Mouse (Mus musculus) kidney, postnatal 10 days (tissue): ENCODE measurements around the gene Tmem87a.

Source experiments
- DNase-seq: peaks from one replicate; pipeline ENCODE4 v3.0.0; 2021; ENCODE audit warnings: mixed read lengths

The Tmem87a gene

DNA sequence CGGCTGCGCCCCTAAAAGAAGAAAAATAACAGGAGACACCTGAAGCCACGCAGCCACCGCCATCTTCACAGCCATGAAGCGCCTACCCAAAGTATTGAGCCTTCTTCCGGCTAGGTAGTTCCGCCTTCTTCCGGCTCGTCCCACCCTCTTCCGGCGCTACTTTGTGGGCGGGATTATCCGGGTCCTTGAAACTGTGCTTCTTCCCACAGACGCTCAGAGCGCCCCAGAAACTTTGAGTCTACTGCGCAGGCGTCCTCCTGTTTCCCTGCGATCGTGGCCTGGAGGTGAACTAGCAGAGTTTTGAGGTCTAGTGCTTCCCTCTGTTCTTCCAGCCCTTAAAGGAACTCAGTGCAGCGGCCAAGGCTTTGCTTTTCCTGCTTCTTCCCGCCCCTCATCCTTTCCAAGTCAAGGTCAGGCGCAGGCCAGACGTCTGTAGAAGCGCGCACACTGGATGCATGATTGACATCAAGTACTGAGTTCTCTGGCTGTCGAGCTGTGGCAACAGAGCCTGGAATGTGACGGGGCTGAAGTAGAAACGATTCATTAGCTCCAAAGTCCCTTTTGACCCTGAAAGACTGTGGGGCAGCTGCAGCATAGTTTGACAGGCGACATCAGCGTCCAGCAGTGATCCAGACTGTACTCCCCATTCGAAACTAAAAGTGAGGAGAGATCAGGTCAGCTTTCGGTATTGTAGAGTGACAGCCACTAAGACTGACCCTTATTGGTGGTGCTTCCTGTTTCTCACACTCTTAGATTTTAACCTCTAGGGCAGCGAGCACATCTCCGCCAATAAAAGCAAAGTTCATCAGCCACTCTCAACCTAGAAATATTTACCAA, at the start of gene Tmem87a:
TSS of gene Tmem87a (minus strand) at position 128 of the 837 bp plus-strand sequence.
- peak; percentile 96 for DNase-seq

DNA sequence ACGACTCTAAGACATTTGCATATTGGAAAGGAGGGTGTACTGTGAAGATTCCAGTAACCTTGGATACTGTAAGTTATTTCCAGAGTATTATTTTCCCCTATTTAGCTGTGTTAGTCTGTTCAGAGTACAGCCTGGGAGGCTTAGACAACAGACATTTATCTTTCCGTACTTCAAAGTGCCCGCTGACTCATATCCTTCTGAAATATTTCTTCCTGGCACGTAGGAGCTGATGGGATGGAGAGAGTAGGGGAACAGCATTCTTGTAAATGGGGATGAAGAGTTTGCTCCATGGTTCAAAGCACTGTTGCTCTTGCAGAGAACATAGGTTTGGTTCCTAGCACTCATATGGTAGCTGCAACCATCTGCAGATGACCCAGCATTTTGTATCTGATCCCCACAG, 48.7 kb upstream of the Tmem87a start:
- DNase-seq, result no peak

DNA sequence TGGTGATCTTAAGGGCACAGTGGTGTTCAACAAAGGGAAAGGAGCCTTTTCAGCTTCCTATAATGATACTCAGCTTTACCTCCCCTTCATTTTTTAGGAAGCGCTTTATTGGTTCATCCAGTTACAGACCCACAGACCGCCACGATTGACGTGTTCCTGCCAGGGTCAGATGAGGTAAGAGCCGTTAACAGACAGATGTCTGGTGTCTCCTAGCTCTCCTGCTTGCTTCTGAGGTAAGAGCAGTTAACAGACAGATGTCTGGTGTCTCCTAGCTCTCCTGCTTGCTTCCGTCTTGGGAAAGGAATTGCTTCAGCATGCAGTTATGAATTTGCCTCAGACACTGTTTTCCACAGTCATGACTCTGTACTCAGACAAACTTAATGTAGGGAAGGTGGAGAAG, 46.8 kb upstream of the Tmem87a start:
- no peak for DNase-seq

DNA sequence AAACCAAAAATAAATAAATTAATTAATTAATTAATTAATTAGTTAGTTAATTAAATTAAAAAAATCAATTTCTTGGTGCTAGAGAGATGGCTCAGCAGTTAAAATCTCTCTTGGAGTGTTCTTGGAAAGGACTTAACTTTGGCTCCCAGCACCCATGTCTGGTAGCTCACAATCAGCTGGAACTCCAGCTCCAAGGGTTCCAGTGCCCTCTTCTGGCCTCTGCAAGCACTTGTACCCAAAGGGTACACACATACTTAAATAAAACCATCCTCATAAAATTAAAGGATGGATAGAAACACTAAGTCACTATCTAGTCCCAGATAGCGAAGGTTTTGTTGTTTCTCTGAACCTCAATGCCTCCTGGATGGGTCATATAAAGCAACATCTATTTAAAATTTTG, 43.4 kb upstream of the Tmem87a start:
- no peak for DNase-seq

DNA sequence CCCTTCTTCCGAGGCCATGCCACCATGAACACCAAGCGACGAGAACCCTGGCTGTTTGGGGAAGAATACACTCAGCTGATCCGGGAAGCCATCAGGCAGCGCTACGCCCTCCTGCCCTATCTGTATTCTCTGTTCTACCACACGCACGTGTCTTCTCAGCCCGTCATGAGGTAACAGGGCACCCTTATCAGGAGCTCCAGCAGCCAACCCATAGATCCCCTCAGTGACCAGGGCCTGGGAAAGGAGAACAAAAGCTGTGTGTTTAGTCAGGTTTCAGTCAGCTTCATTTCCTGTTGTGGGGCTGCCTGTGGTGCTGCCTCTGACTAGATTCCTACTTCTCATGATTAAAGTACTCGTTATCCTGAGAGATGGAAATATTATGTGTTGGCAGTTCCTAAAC, 42.5 kb upstream of the Tmem87a start:
- DNase-seq, result no peak

DNA sequence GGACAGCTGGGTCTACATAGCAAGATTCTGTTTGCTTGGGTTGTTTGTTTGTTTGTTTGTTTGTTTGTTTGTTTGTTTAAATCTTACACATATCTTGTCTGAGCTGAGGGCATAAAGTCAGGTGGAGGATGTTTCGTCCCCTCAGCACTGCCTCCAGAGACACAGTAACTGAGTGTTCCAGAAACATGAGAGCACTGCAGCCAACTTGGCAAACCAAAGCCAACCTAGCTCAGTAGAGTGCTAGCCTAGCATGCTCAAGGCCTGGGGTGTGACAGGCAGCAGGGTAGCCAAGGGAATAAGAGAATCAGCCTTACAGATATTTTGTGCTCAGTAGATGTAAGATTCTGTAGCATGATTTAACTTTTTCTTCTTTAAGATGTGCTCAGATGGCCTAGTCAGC, 40.6 kb upstream of the Tmem87a start:
- DNase-seq, result no peak

DNA sequence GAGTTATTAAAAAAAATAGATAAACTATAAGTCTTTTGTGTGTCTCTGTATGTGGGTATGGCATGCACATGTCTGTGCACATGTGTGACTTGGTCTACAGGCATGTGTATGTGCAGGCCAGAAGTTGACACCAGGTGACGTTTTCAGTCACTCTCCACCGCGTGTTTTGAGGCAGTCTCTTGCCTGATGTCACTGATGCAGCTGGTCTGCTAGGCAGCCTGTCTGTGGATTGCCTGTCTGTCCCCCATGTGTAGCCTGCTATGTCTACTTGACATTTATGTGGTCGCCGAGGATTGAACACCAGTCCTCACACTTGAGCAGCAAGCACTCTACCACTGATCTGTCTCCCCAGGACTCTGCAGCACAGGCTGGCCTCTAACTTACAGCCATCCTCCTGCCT, 20.5 kb upstream of the Tmem87a start:
- DNase-seq, result no peak

DNA sequence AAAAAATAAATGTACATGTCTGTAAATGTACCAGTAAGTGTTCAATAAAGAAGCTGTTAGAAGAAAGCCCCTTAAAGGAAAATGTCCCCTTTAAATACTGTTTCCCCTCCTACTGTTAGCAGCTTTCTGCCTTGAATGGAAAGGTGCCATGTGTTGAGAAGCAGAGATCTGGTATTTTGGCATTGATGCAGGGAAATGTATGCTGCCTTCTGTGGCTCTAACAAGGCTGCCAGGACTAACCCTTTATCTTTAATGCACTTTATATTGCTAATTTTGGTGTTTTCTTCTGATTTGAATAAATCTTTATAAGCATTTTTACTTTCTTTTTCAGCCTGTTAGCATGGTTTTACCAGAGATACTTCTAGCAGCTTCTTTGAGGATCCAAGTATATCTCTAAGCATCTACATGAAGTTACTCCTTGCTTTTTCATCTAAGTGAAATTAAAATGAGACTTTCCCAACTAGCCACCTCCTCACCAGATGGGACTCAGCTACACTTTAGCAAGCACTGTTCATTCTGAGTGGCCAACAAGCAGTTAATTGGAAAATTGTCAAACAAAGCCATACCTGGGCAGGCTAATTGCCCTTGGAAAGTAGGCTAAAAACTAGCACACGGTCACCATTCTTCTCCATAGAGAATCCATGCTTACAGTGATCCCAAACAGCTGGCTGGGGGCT, 11.0 kb upstream of the Tmem87a start:
- no peak for DNase-seq

DNA sequence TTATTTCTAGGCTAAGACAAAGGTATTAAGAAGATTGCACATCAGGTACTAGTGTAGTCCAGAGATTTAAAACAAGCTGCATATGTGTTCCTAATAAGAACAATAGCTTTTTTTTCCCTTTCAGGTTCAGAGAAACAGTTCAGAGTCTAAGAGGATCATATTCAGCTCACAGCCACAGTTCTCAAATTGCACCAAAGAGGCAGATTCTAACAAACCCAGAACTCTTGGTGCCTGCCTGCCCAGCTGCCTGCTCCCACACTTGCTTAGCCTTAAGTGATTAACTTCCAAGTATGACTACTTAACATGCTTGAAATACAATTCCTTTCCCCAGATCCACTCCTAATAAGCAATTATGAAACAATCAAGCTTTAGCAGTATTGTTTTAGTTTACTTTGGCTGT, 10.2 kb upstream of the Tmem87a start:
- DNase-seq, result no peak

DNA sequence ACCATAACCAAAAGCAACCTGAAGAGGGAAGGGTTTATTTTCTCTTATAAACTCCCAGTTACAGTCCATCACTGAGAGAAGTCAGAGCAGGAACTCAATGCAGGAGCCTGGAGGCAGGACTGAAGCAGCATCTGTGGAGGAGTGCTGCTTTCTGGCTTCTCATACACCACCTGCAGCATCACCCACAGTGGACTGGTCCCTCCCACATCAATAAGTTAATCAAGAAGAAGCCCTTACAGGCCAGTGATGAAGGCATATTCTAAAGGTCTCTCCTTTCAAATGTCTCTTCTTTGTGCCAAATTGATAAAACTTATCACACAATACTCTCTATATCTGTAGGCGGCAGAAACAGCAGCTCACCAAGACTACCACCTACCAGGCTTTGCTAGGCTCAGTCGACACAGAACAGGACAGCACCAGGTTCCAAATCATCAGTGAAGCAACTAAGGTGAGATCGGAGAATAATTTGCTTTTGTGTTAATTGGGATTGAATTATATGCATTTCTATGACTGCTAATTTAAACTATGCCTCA, 7.2 kb upstream of the Tmem87a start:
- no peak for DNase-seq

DNA sequence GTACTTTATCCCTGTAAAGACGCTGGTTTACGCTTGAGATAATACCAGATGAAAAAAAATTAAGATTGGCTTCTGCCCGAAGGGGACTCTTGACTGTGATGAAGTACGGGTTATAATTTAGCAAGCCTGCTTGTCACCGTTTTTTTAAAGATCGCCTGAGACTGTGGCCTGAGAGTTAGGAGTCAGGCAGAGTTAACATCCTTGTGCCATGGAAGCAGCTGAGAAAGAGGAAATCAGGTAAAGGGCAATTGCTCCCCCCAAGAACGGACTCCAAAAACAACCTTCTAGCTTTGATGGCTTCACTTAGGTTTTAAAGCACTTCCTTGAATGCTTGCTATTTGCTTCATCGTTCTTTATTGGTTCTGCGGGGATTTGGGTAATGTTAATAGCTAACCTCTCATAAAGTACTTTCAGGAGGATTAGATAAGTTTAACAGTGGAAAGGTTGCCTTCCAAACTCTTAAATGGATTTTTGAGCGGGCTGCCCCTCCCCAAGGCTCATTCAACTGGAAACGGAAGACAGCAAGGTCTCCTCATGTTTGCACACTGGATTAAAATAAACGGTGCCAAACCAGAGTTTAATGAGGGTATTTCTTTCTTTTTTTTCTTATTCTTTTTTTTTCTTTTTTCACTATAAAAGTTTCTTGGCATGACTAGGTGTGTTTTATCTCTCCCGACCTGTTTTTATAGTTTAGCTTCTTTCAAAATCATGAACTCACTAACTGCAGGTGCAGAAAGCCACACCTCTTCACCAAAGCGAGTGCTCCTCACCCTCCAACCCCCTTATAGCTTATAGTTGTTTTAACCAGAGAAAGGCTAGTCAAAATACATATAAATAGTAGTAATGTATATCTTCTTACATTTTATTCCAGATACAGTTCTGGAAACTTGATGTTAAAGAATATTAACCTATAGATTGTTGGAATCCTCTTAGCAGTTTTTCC, 1.2 kb upstream of the Tmem87a start:
- peak; percentile 20 for DNase-seq

DNA sequence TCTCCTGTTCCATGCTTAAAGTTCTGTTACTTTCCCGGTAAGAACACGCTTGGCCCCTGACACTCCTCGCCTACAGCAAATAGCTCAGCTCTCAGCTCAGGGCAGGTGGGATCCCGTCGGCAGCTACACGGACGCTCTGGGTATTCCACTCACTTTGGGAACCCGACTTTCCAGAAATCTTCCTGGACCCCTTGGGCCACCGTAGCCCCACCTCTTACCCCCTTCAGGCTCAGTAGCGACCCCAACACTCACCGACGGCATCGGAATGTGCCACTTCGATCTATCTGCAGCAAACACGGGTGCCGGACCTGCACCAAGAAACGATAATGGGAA, 294 bp downstream of the Tmem87a start, which contains the start of gene Ganc:
TSS of gene Ganc (plus strand) at position 244 of the 333 bp plus-strand sequence.
- DNase-seq, result no peak

DNA sequence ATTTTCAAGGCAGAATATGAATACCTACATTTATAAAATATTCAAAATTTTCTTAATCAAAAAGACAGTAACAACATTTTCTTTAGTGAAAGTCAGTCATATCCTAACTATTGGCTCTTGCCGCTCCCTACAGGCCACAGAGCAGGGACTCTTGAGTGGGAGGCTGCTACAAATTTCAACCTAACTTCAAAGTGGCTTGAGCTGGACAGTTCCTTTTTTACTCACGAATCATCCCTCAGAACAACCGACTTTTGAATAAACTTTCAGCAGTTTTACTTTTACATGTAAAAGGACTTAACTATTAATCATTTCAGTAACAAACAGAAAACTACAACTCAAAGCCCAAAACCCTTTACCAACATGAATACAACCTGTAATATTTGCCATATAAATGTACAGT, 1.1 kb downstream of the Tmem87a start:
- no peak for DNase-seq

DNA sequence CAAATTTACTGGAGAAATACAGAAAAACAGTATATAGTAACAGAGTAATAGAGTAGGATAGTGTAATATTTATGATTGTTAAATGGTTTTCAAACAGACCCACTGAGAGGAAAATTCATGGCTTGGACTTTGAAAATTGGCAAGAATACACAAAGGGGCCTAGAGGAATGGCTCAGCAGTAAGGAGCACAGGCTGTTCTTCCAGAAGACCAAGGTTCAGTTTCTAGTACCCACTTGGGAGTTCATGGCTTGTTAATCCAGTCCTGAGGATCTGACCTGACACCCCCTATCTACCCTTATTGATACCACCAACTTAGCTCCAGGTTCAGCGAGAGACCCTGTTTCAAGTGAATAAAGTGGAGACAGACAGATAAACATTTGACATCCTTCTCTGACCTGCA, 6.0 kb downstream of the Tmem87a start:
- DNase-seq, result no peak

DNA sequence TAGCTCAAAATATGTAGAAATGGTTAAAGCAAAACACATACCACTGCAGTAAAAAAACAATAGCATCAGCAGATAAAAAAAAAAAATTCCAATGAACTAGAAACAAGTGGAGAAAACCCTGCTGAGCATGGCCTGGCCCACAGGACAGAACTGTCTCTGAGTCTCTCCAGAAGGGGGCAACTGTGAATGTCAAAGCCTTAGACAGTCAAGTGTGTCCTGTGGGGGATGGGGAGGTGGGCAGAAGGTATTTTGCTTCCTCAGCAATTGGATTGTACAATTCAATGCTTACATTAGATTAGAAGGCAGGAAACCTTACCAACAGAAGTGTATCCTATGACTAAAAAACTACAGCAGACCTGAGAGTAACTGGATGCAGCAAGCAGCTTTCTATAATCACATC, 11.5 kb downstream of the Tmem87a start:
- no peak for DNase-seq

DNA sequence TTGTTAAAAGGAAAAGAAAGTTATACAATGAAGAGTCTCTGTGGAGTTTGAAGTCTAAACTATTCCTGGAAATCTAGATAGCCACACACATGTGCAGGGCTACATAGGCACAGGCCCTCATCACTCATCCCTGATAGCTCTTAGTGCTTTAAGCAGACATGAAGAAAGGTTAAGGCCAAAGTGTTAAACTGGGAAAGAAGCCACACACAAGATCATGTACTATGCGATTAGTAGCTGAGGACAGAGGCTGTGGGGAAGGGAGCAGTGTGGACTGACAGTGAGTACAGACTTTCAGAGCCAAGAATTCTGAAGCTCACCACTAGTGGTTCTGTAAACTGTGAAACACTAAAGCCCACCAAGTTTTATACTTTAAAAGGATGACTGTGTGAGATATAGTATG, 13.0 kb downstream of the Tmem87a start:
- DNase-seq, result no peak

DNA sequence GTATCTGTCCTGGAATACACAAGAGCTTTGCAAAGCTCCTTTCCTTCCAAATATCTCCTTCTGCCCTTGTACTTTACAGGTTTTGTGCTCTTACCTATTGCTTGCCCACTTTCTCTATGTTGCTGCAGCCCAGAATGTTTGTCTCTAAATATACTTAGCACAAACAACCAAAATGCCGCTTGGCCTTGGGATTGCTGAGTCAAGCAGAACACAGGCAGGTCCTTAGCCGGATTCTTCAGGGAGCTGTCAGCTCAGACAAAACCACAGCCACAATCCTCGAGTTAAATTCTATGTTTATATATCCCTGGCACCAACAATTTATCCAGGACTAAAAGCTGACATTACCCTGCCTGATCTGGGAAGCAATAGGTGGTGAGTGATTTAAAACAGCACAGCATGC, 14.5 kb downstream of the Tmem87a start:
- no peak for DNase-seq

DNA sequence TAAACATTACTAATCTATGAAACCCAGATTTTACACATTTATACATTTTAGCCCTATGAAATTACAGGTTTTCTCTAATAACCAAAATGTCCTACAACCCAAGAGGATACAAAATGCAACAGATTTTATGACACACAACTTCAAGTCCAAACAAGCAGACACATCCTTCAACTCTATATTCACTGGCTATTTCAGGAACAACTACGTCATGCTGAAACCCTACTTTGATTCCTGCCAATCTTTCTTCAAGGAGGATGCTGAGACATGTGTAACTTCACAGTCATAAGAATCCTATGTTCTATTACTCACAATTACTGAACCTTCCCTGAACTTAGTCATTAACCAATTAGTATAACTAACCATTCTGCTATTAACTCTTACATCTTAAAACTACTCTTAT, 16.6 kb downstream of the Tmem87a start:
- DNase-seq, result no peak

DNA sequence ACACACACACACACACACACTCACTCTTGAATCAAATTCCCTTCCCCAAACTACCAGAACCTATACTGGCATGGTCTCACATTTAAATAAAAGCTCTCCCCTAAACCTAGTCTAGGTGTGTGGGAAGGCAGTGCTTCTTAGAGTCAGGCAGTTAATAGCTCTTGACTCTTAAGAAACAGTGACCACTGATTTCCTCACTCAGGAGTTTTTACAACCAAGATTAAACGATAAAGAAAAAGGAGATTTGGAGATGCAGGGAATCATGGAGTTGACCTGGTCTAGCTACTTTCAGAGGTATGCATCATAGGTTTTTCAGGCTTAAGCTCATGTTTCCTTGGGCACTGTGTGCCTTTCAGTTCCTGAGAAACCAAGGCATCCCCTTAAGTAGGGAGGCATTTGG, 17.6 kb downstream of the Tmem87a start:
- no peak for DNase-seq

DNA sequence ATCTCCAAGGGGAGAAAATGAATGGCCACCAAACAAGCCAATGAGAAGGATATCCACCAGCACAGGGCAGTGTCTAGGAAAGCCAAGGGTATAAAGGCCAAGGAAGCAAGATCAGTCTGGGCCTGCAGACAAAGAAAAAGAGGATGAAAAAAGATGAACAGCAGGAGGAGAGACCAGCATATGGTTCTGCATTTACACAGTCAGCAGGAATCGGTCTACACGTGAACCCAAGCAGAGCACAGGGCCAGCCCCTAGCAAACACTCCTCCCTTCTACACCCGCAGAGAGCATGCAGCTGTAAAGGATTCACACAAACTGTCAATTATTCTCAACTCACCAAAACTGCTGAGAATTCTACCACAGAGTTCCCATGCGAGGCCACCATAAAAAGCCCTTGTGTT, 30.1 kb downstream of the Tmem87a start:
- DNase-seq, result no peak

DNA sequence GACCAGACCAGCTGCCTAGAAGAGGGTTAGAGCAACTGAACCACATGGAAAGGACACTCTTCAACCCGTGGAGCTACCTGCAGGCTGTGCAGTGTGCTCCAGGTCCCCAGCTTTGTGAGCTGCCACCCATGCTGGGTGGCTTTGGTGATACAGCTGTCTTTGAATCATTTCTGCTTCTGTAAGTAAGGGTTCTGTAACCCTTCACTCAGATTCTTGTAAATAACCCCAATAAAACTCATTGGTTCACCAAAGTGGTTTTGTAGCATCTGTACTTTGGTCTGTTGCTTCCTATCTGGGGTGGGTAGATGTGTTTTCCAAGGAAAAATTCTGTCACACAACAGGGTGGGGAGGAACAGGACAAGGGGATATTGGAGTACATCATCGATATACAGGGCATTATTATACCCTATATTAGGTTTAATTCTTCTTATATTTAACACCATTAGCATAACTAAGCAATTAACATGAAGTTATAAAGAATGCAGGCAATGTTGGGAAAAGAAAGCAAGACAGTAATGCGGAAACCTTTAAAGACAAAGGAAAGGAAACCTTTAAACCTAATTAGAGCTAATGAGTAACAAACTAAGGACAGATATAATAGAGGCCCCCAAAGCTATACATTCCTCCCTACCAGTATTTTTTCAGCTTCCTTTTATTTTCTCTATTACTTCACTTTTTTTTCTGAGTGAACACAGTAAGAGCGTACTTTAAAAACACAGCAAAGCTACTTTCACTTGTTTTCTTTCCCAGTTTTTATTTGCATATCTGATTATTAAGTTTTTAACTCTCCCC, 36.3 kb downstream of the Tmem87a start:
- no peak for DNase-seq

DNA sequence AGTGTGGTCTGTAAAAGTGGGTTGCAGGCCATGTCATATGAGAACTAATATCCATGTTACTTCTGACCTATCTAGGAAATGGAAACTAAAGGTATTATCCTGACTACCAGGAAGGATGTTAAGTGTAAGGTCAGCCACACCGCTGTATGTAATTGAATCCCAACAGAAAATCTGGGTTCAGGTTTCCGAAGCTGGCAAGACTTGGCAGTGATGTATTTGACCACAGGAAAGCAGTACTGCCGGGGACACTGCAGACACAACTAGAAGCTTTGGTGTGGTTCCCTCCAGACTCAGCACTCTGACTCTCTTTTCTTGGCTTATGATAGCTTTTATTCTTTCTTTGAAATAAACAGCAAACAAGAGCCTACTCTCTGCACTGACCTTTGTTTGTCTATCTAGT, 37.4 kb downstream of the Tmem87a start:
- DNase-seq, result no peak
